Mouse (Mus musculus): ENCODE measurements around the gene Rarres1. TPM values are rescaled to one million over a fixed set of nuclear protein-coding genes. Genes with fewer than 3 reads are reported as not detected.

Gene Rarres1
- polyA plus RNA-seq, 1 experiment from 2014 or later = 4.3 TPM

GRCm38 (mm10) chr3:67450601-67451210 lies 64.6 kb downstream of the Rarres1 start:
- H3K36me3 ChIP-seq (replicated peaks) = peaks cover 95% of the 10 kb centered on the region
- H3K9me3 ChIP-seq = no peaks in the 10 kb centered on the region
- no peaks in the 10 kb centered on the region for H3K27me3 ChIP-seq (replicated peaks; ENCODE audit: low read depth, poor library complexity, severe bottlenecking)
- WGBS = 89% methylated on average over 5 of the region's 5 CpGs
- H3K4me1 ChIP-seq = no peaks in the 10 kb centered on the region
- no peak for DNase-seq (ENCODE audit: low spot score)
- H3K27ac ChIP-seq (replicated peaks) = no peak overlapping the region
- no peak overlapping the region for H3K4me3 ChIP-seq

GRCm38 (mm10) chr3:67449660-67450059 lies 65.7 kb downstream of the Rarres1 start:
- Histone ChIP-seq H3K27me3 (replicated peaks; ENCODE audit: low read depth, poor library complexity, severe bottlenecking) (no peaks in the 10 kb centered on the region), H3K27ac (replicated peaks) (no peak overlapping the region), H3K4me3 (no peak overlapping the region), H3K9me3 (no peaks in the 10 kb centered on the region), H3K36me3 (replicated peaks) (peaks cover 94% of the 10 kb centered on the region), H3K4me1 (no peaks in the 10 kb centered on the region)
- no peak for DNase-seq (ENCODE audit: low spot score)
- 95% methylated on average over 21 of the region's 21 CpGs for WGBS

- Histone ChIP-seq H3K36me3 (replicated peaks) (peaks cover 95% of the 10 kb centered on the region), H3K9me3 (no peaks in the 10 kb centered on the region), H3K4me3 (no peak overlapping the region), H3K4me1 (no peaks in the 10 kb centered on the region), H3K27ac (replicated peaks) (no peak overlapping the region), H3K27me3 (replicated peaks; ENCODE audit: low read depth, poor library complexity, severe bottlenecking) (no peaks in the 10 kb centered on the region)
- DNase-seq (ENCODE audit: low spot score) = no peak
- 92% methylated on average over 2 of the region's 2 CpGs for WGBS
These were observed 68.2 kb downstream of the Rarres1 start for GRCm38 (mm10) chr3:67447143-67447542.

- Histone ChIP-seq H3K27me3 (replicated peaks; ENCODE audit: low read depth, poor library complexity, severe bottlenecking) (no peaks in the 10 kb centered on the region), H3K36me3 (replicated peaks) (peaks cover 70% of the 10 kb centered on the region), H3K4me1 (peaks cover 9% of the 10 kb centered on the region), H3K4me3 (no peak overlapping the region), H3K9me3 (no peaks in the 10 kb centered on the region), H3K27ac (replicated peaks) (no peak overlapping the region)
- WGBS = 93% methylated on average over 6 of the region's 6 CpGs
- no peak for DNase-seq (ENCODE audit: low spot score)
These were observed 81.3 kb downstream of the Rarres1 start for GRCm38 (mm10) chr3:67434011-67434410.

- H3K27ac ChIP-seq (replicated peaks) = peak within 1 kb of the TSS; percentile 87
- under 1% methylated on average over 24 of the region's 24 CpGs for WGBS
These were observed 85.3 kb downstream of the Rarres1 start, which contains the start of gene Gfm1 for GRCm38 (mm10) chr3:67429999-67430380. Gene Gfm1, plus strand, starts transcription at chr3:67430096.

GRCm38 (mm10) chr3:67429338-67429998 lies 85.9 kb downstream of the Rarres1 start:
- no peak for DNase-seq (ENCODE audit: low spot score)
- Histone ChIP-seq H3K36me3 (replicated peaks) (peaks cover 27% of the 10 kb centered on the region), H3K4me1 (peaks cover 9% of the 10 kb centered on the region), H3K9me3 (peaks cover 17% of the 10 kb centered on the region), H3K27me3 (replicated peaks; ENCODE audit: low read depth, poor library complexity, severe bottlenecking) (no peaks in the 10 kb centered on the region), H3K4me3 (peak overlapping the region; percentile 99), H3K27ac (replicated peaks) (0 out of 2 replicates have a peak overlapping the region, but pooled peaks have one; percentile 87)
- WGBS = 33% methylated on average over 8 of the region's 8 CpGs

More at GRCm38 (mm10) chr3:67429999-67430380, 85.3 kb downstream of the Rarres1 start, which contains the start of gene Gfm1:
- peaks cover 17% of the 10 kb centered on the region for H3K9me3 ChIP-seq
- H3K36me3 ChIP-seq (replicated peaks) = peaks cover 32% of the 10 kb centered on the region
- H3K27me3 ChIP-seq (replicated peaks; ENCODE audit: low read depth, poor library complexity, severe bottlenecking) = no peaks in the 10 kb centered on the region
- H3K4me3 ChIP-seq = peak within 1 kb of the TSS; percentile 99
- DNase-seq (ENCODE audit: low spot score) = peak; percentile 90
- peaks cover 9% of the 10 kb centered on the region for H3K4me1 ChIP-seq

Other genes starting within 250 kb of the Rarres1 start
- gene Mlf1, start 141.4 kb downstream of the Rarres1 start, polyA plus RNA-seq (2016; fragmentation: Nextera tagmentation; extraction: Ambion mirVana) = 19.3 and 20.5 TPM in 2 replicates
- gene Gm17402, start 140.4 kb downstream of the Rarres1 start, polyA plus RNA-seq (2016; fragmentation: Nextera tagmentation; extraction: Ambion mirVana) = not detected in 2 replicates
- gene Gfm1, start 85.4 kb downstream of the Rarres1 start, polyA plus RNA-seq (2016; fragmentation: Nextera tagmentation; extraction: Ambion mirVana) = 59.1 and 63.7 TPM in 2 replicates
- gene Lxn, start 51.6 kb downstream of the Rarres1 start, polyA plus RNA-seq (2016; fragmentation: Nextera tagmentation; extraction: Ambion mirVana) = 57.8 and 62.9 TPM in 2 replicates
- 59.6 and 61.3 TPM in 2 replicates for gene Mfsd1, start 67.2 kb upstream of the Rarres1 start, polyA plus RNA-seq (2016; fragmentation: Nextera tagmentation; extraction: Ambion mirVana)

All from embryonic facial prominence, embryonic 10.5 days (tissue).